Mouse (Mus musculus) CH12.LX (cell line): Measurements from ENCODE around the gene Slc44a3. TPM values are rescaled to one million over a fixed set of nuclear protein-coding genes. Genes with fewer than 3 reads are reported as not detected.

Experiments
- DNase-seq: peaks from one replicate; pipeline ENCODE4 v3.0.0-alpha.2; 2013; ENCODE audit errors: extremely low read depth
- H3K27ac ChIP-seq: 2 replicates; pipeline ENCODE4 v1.5.1; 2012; ENCODE audit warnings: low read depth, mild to moderate bottlenecking, control low read depth, moderate library complexity; ENCODE audit not compliant: insufficient read depth
- H3K27me3 ChIP-seq: replicated peaks from 2 replicates; pipeline ENCODE3; 2012; ENCODE audit warnings: inconsistent platforms
- H3K36me3 ChIP-seq, 2 experiments: replicated peaks in 1 of 2; 2 replicates each; pipeline versions ENCODE3 to v1.6.1; 2012; ENCODE audit warnings: inconsistent platforms in 1 of 2, low read length in 1 of 2, mild to moderate bottlenecking in 1 of 2, mixed read lengths in 1 of 2, moderate library complexity in 1 of 2; ENCODE audit not compliant: control insufficient read depth in 1 of 2, insufficient read depth in 1 of 2
- H3K4me1 ChIP-seq, 2 experiments: 2 replicates each; pipeline ENCODE4 v1.6.1; 2012; ENCODE audit warnings: inconsistent platforms in 1 of 2, moderate library complexity in 1 of 2; ENCODE audit not compliant: insufficient read depth in 2 of 2, control insufficient read depth in 1 of 2
- H3K4me2 ChIP-seq: 2 replicates; pipeline ENCODE4 v1.6.1; 2012; ENCODE audit warnings: low read depth, mild to moderate bottlenecking, control low read depth; ENCODE audit not compliant: poor library complexity, insufficient read depth, severe bottlenecking
- H3K4me3 ChIP-seq, 3 experiments: fragments of 150-350 bp in 1 of 3; sonication (generic) in 1 of 3; replicated peaks in 1 of 3; 2 replicates each; pipeline versions ENCODE3 to v1.5.1; 2011 to 2012; ENCODE audit warnings: low read depth in 2 of 3, low read length in 2 of 3, mild to moderate bottlenecking in 2 of 3, moderate library complexity in 2 of 3, control low read depth in 1 of 3, improper control_type of control experiment in 1 of 3, inconsistent platforms in 1 of 3, mixed read lengths in 1 of 3; ENCODE audit not compliant: poor library complexity in 1 of 3
- H3K79me2 ChIP-seq: replicated peaks from 2 replicates; pipeline ENCODE4 v1.6.1; 2012; ENCODE audit warnings: mild to moderate bottlenecking, moderate library complexity; ENCODE audit not compliant: control insufficient read depth, poor library complexity, insufficient read depth, severe bottlenecking; ENCODE audit errors: extremely low read depth
- H3K9ac ChIP-seq: 2 replicates; pipeline ENCODE4 v1.6.1; 2012; ENCODE audit warnings: low read depth, mild to moderate bottlenecking, control low read depth, moderate library complexity; ENCODE audit not compliant: insufficient read depth
- H3K9me3 ChIP-seq: replicated peaks from 2 replicates; pipeline ENCODE3; 2012; ENCODE audit warnings: low read length, inconsistent platforms, mixed read lengths
- BHLHE40 ChIP-seq: IDR thresholded peaks from 2 replicates; pipeline ENCODE4 v1.6.1; 2011; ENCODE audit warnings: mild to moderate bottlenecking, low read depth, low read length, improper control_type of control experiment
- CHD1 ChIP-seq: IDR thresholded peaks from 2 replicates; pipeline ENCODE4 v1.6.1; 2012; ENCODE audit warnings: low read depth, low read length, improper control_type of control experiment, inconsistent platforms
- CHD2 ChIP-seq: IDR thresholded peaks from 2 replicates; pipeline ENCODE4 v1.6.1; 2011; ENCODE audit warnings: low read length, improper control_type of control experiment
- CTCF ChIP-seq, 2 experiments: IDR thresholded peaks in 1 of 2; conservative IDR thresholded peaks in 1 of 2; 2 replicates each; pipeline ENCODE4 v1.5.1; 2011 to 2012; ENCODE audit warnings: low read depth in 2 of 2, low read length in 2 of 2, improper control_type of control experiment in 1 of 2, inconsistent platforms in 1 of 2, mild to moderate bottlenecking in 1 of 2, moderate library complexity in 1 of 2
- ELF1 ChIP-seq: IDR thresholded peaks from 2 replicates; pipeline ENCODE4 v1.6.1; 2014; ENCODE audit warnings: low read depth, mild to moderate bottlenecking, inconsistent platforms, low read length, improper control_type of control experiment
- EP300 ChIP-seq: IDR thresholded peaks from 2 replicates; pipeline ENCODE4 v1.6.1; 2011; ENCODE audit warnings: low read length, improper control_type of control experiment
- ETS1 ChIP-seq: conservative IDR thresholded peaks from 2 replicates; pipeline ENCODE4 v1.6.1; 2012; ENCODE audit warnings: low read depth, mild to moderate bottlenecking, inconsistent platforms, low read length, improper control_type of control experiment, moderate library complexity
- GABPA ChIP-seq: IDR thresholded peaks from 2 replicates; pipeline ENCODE4 v1.6.1; 2012; ENCODE audit warnings: low read depth, low read length, improper control_type of control experiment, inconsistent platforms; ENCODE audit not compliant: insufficient replicate concordance
- HCFC1 ChIP-seq: IDR thresholded peaks from 2 replicates; pipeline ENCODE4 v1.6.1; 2012; ENCODE audit warnings: low read depth, mild to moderate bottlenecking, inconsistent platforms, low read length, improper control_type of control experiment
- IRF4 ChIP-seq: IDR thresholded peaks from 2 replicates; pipeline ENCODE4 v1.6.1; 2014; ENCODE audit warnings: low read depth, mild to moderate bottlenecking, inconsistent platforms, low read length, improper control_type of control experiment
- JUN ChIP-seq: IDR thresholded peaks from 2 replicates; pipeline ENCODE4 v1.6.1; 2011; ENCODE audit warnings: low read depth, mild to moderate bottlenecking, low read length, improper control_type of control experiment, moderate library complexity; ENCODE audit not compliant: insufficient read depth
- JUND ChIP-seq: conservative IDR thresholded peaks from 2 replicates; pipeline ENCODE4 v1.6.1; 2011; ENCODE audit warnings: low read depth, low read length, improper control_type of control experiment
- KAT2A ChIP-seq: IDR thresholded peaks from 2 replicates; pipeline ENCODE4 v1.6.1; 2012; ENCODE audit warnings: low read length, improper control_type of control experiment, inconsistent platforms; ENCODE audit not compliant: insufficient replicate concordance
- MAFK ChIP-seq: IDR thresholded peaks from 2 replicates; pipeline ENCODE4 v1.6.1; 2011; ENCODE audit warnings: low read length, improper control_type of control experiment; ENCODE audit not compliant: insufficient replicate concordance
- MAX ChIP-seq: IDR thresholded peaks from 2 replicates; pipeline ENCODE4 v1.6.1; 2011; ENCODE audit warnings: low read length, improper control_type of control experiment
- MAZ ChIP-seq: IDR thresholded peaks from 2 replicates; pipeline ENCODE4 v1.6.1; 2012; ENCODE audit warnings: low read depth, mild to moderate bottlenecking, inconsistent platforms, low read length, improper control_type of control experiment, moderate library complexity
- MEF2A ChIP-seq: IDR thresholded peaks from 2 replicates; pipeline ENCODE4 v1.6.1; 2014; ENCODE audit warnings: low read depth, mild to moderate bottlenecking, inconsistent platforms, low read length, improper control_type of control experiment, borderline replicate concordance
- MXI1 ChIP-seq: IDR thresholded peaks from 2 replicates; pipeline ENCODE4 v1.6.1; 2011; ENCODE audit warnings: mild to moderate bottlenecking, low read depth, low read length, improper control_type of control experiment
- MYC ChIP-seq: IDR thresholded peaks from 2 replicates; pipeline ENCODE4 v1.6.1; 2011; ENCODE audit warnings: low read depth, mild to moderate bottlenecking, improper control_type of control experiment, low read length
- NELFE ChIP-seq: IDR thresholded peaks from 2 replicates; pipeline ENCODE4 v1.6.1; 2011; ENCODE audit warnings: low read depth, low read length, improper control_type of control experiment
- NRF1 ChIP-seq: IDR thresholded peaks from 2 replicates; pipeline ENCODE4 v1.6.1; 2014; ENCODE audit warnings: low read depth, mild to moderate bottlenecking, inconsistent platforms, low read length, improper control_type of control experiment, moderate library complexity
- PAX5 ChIP-seq: IDR thresholded peaks from 2 replicates; pipeline ENCODE4 v1.6.1; 2012; ENCODE audit warnings: low read length, inconsistent platforms, mixed read lengths
- POLR2A ChIP-seq: IDR thresholded peaks from 2 replicates; pipeline ENCODE4 v1.6.1; 2011; ENCODE audit warnings: low read depth, mild to moderate bottlenecking, improper control_type of control experiment, low read length
- POLR2AphosphoS2 ChIP-seq: IDR thresholded peaks from 2 replicates; pipeline ENCODE4 v1.6.1; 2011; ENCODE audit warnings: low read depth, low read length, improper control_type of control experiment
- RAD21 ChIP-seq: IDR thresholded peaks from 2 replicates; pipeline ENCODE4 v1.6.1; 2011; ENCODE audit warnings: low read depth, mild to moderate bottlenecking, low read length, improper control_type of control experiment, moderate library complexity
- RCOR1 ChIP-seq: conservative IDR thresholded peaks from 2 replicates; pipeline ENCODE4 v1.6.1; 2012; ENCODE audit warnings: low read depth, mild to moderate bottlenecking, inconsistent platforms, low read length, improper control_type of control experiment
- SIN3A ChIP-seq: IDR thresholded peaks from 2 replicates; pipeline ENCODE4 v1.6.1; 2012; ENCODE audit warnings: low read length, improper control_type of control experiment, inconsistent platforms
- SMC3 ChIP-seq: IDR thresholded peaks from 2 replicates; pipeline ENCODE4 v1.6.1; 2011; ENCODE audit warnings: low read depth, low read length, improper control_type of control experiment
- TBP ChIP-seq: conservative IDR thresholded peaks from 2 replicates; pipeline ENCODE4 v1.6.1; 2011; ENCODE audit warnings: low read depth, low read length, improper control_type of control experiment
- TCF12 ChIP-seq: IDR thresholded peaks from 2 replicates; pipeline ENCODE4 v1.6.1; 2014; ENCODE audit warnings: low read depth, mild to moderate bottlenecking, inconsistent platforms, low read length, improper control_type of control experiment
- UBTF ChIP-seq: IDR thresholded peaks from 2 replicates; pipeline ENCODE4 v1.6.1; 2012; ENCODE audit warnings: low read depth, mild to moderate bottlenecking, inconsistent platforms, low read length, improper control_type of control experiment, moderate library complexity
- USF2 ChIP-seq: conservative IDR thresholded peaks from 2 replicates; pipeline ENCODE4 v1.6.1; 2011; ENCODE audit warnings: low read depth, low read length, improper control_type of control experiment
- ZC3H11A ChIP-seq: IDR thresholded peaks from 2 replicates; pipeline ENCODE4 v1.6.1; 2012; ENCODE audit warnings: low read depth, mild to moderate bottlenecking, inconsistent platforms, low read length, improper control_type of control experiment
- ZNF384 ChIP-seq: IDR thresholded peaks from 2 replicates; pipeline ENCODE4 v1.6.1; 2012; ENCODE audit warnings: low read depth, low read length, improper control_type of control experiment, inconsistent platforms
- dilution Hi-C: fragments of 300-500 bp; cut with MboI; formaldehyde crosslinking; loops from 2 replicates; pipeline ENCODE4 v1.14.3; 2020; ENCODE audit warnings: low sequenced_read_pairs; ENCODE audit not compliant: extremely low pct_unique_long_range_greater_than_20kb, extremely low pct_ligation_motif_present
- in situ Hi-C: fragments of 300-500 bp; cut with MboI; formaldehyde crosslinking; loops from 3 replicates; pipeline ENCODE4 v1.14.3; 2019; ENCODE audit warnings: low sequenced_read_pairs, low pct_ligation_motif_present, low pct_unique_long_range_greater_than_20kb, mixed read lengths
- polyA plus RNA-seq: library from polyadenylated mRNA; unstranded; fragments of >175 nt; gene quantifications from 2 replicates; pipeline ENCODE4 v1.2.1, GENCODE M21; 2012; ENCODE audit warnings: low read depth; ENCODE audit not compliant: insufficient read length
- total RNA-seq, 2 experiments: library from RNA; depleted of rRNA; stranded (reverse); fragments of 300-350 nt in 1 of 2; fragments of >200 nt in 1 of 2; gene quantifications; 2 replicates each; pipeline ENCODE4 v1.2.3; 2012 to 2014

Slc44a3 gene
- total and polyA plus RNA-seq, 3 experiments, result not detected

GRCm38 (mm10) chr3:121500734-121501133, 31.5 kb downstream of the Slc44a3 start:
- DNase-seq, result no peak
- H3K9ac ChIP-seq, result no peak overlapping the region
- in situ Hi-C loops, result loop anchor here (5.0 kb wide), 1 partner anchor 193 kb away; no protein-coding TSS in a partner anchor
- H3K4me3 ChIP-seq, result no peak overlapping the region
- no peaks in the 10 kb centered on the region for H3K79me2 ChIP-seq
- H3K27ac ChIP-seq, result no peak overlapping the region
- no peaks in the 10 kb centered on the region for H3K27me3 ChIP-seq
- dilution Hi-C loops, result no loop called here
- H3K9me3 ChIP-seq, result no peaks in the 10 kb centered on the region
- no peaks in the 10 kb centered on the region for H3K36me3 ChIP-seq
- H3K4me1 ChIP-seq, result 0 out of 4 replicates have a peak, but pooled peaks cover 0 to 3% of the 10 kb centered on the region in 2 experiments
- H3K4me2 ChIP-seq, result no peak overlapping the region
- no peak for TF ChIP-seq JUN
- TF ChIP-seq ELF1, result no peak
- no peak for TF ChIP-seq PAX5
- TF ChIP-seq MYC, result no peak
- no peak for TF ChIP-seq USF2
- TF ChIP-seq TBP, result no peak

GRCm38 (mm10) chr3:121500225-121500624, 32.0 kb downstream of the Slc44a3 start:
- DNase-seq, result peak; percentile 54
- peaks cover 3% of the 10 kb centered on the region for H3K9me3 ChIP-seq
- H3K4me3 ChIP-seq, result no peak overlapping the region
- no peaks in the 10 kb centered on the region for H3K27me3 ChIP-seq
- H3K36me3 ChIP-seq, result no peaks in the 10 kb centered on the region
- 0 out of 4 replicates have a peak, but pooled peaks cover 0 to 3% of the 10 kb centered on the region in 2 experiments for H3K4me1 ChIP-seq
- in situ Hi-C loops (loop anchor here (5.0 kb wide), 1 partner anchor 193 kb away; no protein-coding TSS in a partner anchor), dilution Hi-C loops (no loop called here)
- no peak overlapping the region for H3K9ac ChIP-seq
- no peak overlapping the region for H3K4me2 ChIP-seq
- no peak overlapping the region for H3K27ac ChIP-seq
- H3K79me2 ChIP-seq, result no peaks in the 10 kb centered on the region
- no peak for TF ChIP-seq JUND
- TF ChIP-seq JUN, result no peak
- no peak for TF ChIP-seq MAX
- no peak for TF ChIP-seq NELFE
- TF ChIP-seq SMC3, result peak; percentile 97
- TF ChIP-seq RCOR1, result no peak
- TF ChIP-seq GABPA, result no peak
- no peak for TF ChIP-seq POLR2AphosphoS2
- TF ChIP-seq KAT2A, result no peak
- TF ChIP-seq MXI1, result no peak
- TF ChIP-seq ZNF384, result no peak
- no peak for TF ChIP-seq HCFC1
- TF ChIP-seq ZC3H11A, result peak; percentile 91
- no peak for TF ChIP-seq MAFK
- TF ChIP-seq IRF4, result no peak
- no peak for TF ChIP-seq TCF12
- no peak for TF ChIP-seq PAX5
- no peak for TF ChIP-seq MEF2A
- no peak for TF ChIP-seq CHD2
- TF ChIP-seq POLR2A, result no peak
- peak; percentile 80; the same call in 1 of the 2 replicates for TF ChIP-seq MAZ
- TF ChIP-seq RAD21, result peak; percentile 92
- no peak for TF ChIP-seq TBP
- TF ChIP-seq USF2, result no peak
- no peak for TF ChIP-seq ELF1
- TF ChIP-seq CTCF (conservative IDR thresholded peaks at IDR 0.05 in 1 of 2, IDR thresholded peaks at IDR 0.05 in 1 of 2; ENCODE audit: low read depth in 2 of 2, low read length in 2 of 2), result peak; percentile 55 to 95
- TF ChIP-seq SIN3A, result no peak
- TF ChIP-seq UBTF, result no peak
- no peak for TF ChIP-seq BHLHE40
- TF ChIP-seq EP300, result no peak
- TF ChIP-seq NRF1, result no peak
- TF ChIP-seq ETS1, result no peak
- no peak for TF ChIP-seq CHD1
- TF ChIP-seq MYC, result 0 out of 2 replicates have a peak, but pooled peaks have one; percentile 16
